Mouse (Mus musculus): ENCODE data around the gene Aim2.

GRCm38 (mm10) chr1:173356699-173357098 is 6.0 kb downstream of the Aim2 start:
- no peak for TF ChIP-seq POLR2A (IDR thresholded peaks at IDR 0.05; ENCODE audit: low read depth, low read length)
- no peak for TF ChIP-seq CTCF (IDR thresholded peaks at IDR 0.05; ENCODE audit: extremely low read depth, insufficient read depth, insufficient read length, insufficient replicate concordance)

Measured in spleen, adult 2 months (tissue).